In the genomic region with DNA sequence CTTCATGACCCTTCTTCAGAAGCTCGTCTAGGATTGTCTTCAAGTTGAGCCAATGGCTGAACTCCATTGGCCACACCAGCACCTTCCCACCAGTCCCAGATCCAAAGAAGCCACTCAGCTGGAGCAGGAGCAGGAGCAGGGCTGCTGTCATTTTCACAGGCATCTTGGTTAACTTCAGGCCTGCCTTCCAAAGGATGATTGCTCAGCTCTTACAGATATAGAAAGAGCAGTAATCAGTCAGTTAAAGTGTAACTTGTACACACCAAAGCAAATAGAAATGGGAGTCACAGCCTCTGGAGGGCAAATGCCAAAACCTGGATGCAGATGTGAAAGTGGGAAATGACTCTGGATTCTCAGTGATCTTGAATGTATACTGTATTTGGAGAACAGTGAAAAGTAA, we compare ENCODE assay signal across 15 mouse cellular contexts. TPM values are rescaled to one million over a fixed set of nuclear protein-coding genes. Genes with fewer than 3 reads are reported as not detected.
A peak's percentile ranks its signal among the peaks of the same experiment; 100 is the strongest.
DNase-seq lines count a peak whose midpoint lies in the region; ATAC-seq and TF ChIP-seq lines count a peak whose summit lies in the region.
"Had no signal": no experiment of that assay in that cellular context is flagged by ENCODE, and none has a peak within 500 bp of the region (broad histone marks: within the 10 kb centered on the region; RNA-seq: fewer than 3 reads in every experiment).

A gene (minus strand): TSS at position 180 of the 400 bp plus-strand sequence.

- ATAC-seq in intestine, embryonic 15.5 days, result peak; percentile 89
- no peak for ATAC-seq in midbrain, embryonic 11.5 days (ENCODE audit: low FRiP score)

- no peaks in the 10 kb centered on the region for H3K9me3 ChIP-seq in intestine, embryonic 15.5 days
- no peaks in the 10 kb centered on the region for H3K9me3 ChIP-seq in midbrain, embryonic 11.5 days (ENCODE audit: control insufficient read depth, low read length)
- H3K9me3 ChIP-seq: heart, embryonic 13.5 days; hindbrain, embryonic 10.5 days; limb, embryonic 13.5 days; midbrain, embryonic 12.5 days had no signal

- H3K4me2 ChIP-seq in intestine, embryonic 15.5 days (replicated peaks), result peak within 1 kb of the TSS; percentile 22; the same call in 1 of the 2 replicates
- no peak within 1 kb of the TSS for H3K4me2 ChIP-seq in midbrain, embryonic 11.5 days
- H3K4me2 ChIP-seq: heart, embryonic 13.5 days; limb, embryonic 13.5 days; midbrain, embryonic 12.5 days had no signal

- no peaks in the 10 kb centered on the region for H3K36me3 ChIP-seq in intestine, embryonic 15.5 days
- H3K36me3 ChIP-seq in small intestine, adult 2 months (ENCODE audit: control insufficient read depth, insufficient read depth, low read length), result 0 out of 2 replicates have a peak, but pooled peaks cover 2% of the 10 kb centered on the region
- no peaks in the 10 kb centered on the region for H3K36me3 ChIP-seq in midbrain, embryonic 11.5 days (ENCODE audit: control insufficient read depth, insufficient read depth, low read length)
- H3K36me3 ChIP-seq: heart, embryonic 13.5 days; hindbrain, embryonic 10.5 days; limb, embryonic 13.5 days; midbrain, embryonic 12.5 days had no signal

- DNase-seq in kidney, adult 8-10 months, result peak; percentile 15 to 48
- peak; percentile 93 for DNase-seq in large intestine, adult 2 months (ENCODE audit: low read depth, low spot score)
- no peak for DNase-seq in midbrain, embryonic 11.5 days (ENCODE audit: low spot score, missing footprints)
- no peak for DNase-seq in spleen, adult 18-20 months
- DNase-seq in heart, postnatal 4 days, result no peak
- DNase-seq: embryo, embryonic 11 days had no signal

- H3K9ac ChIP-seq in intestine, embryonic 15.5 days, result peak within 1 kb of the TSS; percentile 26; the same call in 1 of the 2 replicates
- H3K9ac ChIP-seq in midbrain, embryonic 11.5 days (ENCODE audit: low read length), result no peak within 1 kb of the TSS
- H3K9ac ChIP-seq: heart, embryonic 13.5 days; limb, embryonic 13.5 days; midbrain, embryonic 12.5 days had no signal

- no peak for TF ChIP-seq CTCF in small intestine, adult 2 months (IDR thresholded peaks at IDR 0.05; ENCODE audit: extremely low read depth, insufficient read length, insufficient replicate concordance, low read depth, low read length)

- peak within 1 kb of the TSS; percentile 38 for H3K4me3 ChIP-seq in intestine, embryonic 15.5 days (replicated peaks)
- H3K4me3 ChIP-seq in small intestine, adult 2 months (ENCODE audit: low read depth, low read length), result peak within 1 kb of the TSS; percentile 61
- H3K4me3 ChIP-seq in midbrain, embryonic 11.5 days (ENCODE audit: low read depth, low read length), result no peak within 1 kb of the TSS
- H3K4me3 ChIP-seq: heart, embryonic 13.5 days; hindbrain, embryonic 10.5 days; limb, embryonic 13.5 days; midbrain, embryonic 12.5 days had no signal

- 34% methylated on average over 1 of the region's 1 CpGs for WGBS in intestine, embryonic 15.5 days
- WGBS in large intestine, adult 2 months, result 18% methylated on average over 1 of the region's 1 CpGs
- WGBS in small intestine, adult 2 months, result 22% methylated on average over 1 of the region's 1 CpGs
- WGBS in midbrain, embryonic 11.5 days, result 81% methylated on average over 1 of the region's 1 CpGs

- peak within 1 kb of the TSS; percentile 48 for H3K27ac ChIP-seq in intestine, embryonic 15.5 days
- peak within 1 kb of the TSS; percentile 82 for H3K27ac ChIP-seq in small intestine, adult 2 months (ENCODE audit: insufficient read depth, low read depth, low read length)
- H3K27ac ChIP-seq in midbrain, embryonic 11.5 days (ENCODE audit: low read depth, low read length), result no peak within 1 kb of the TSS
- H3K27ac ChIP-seq: heart, embryonic 13.5 days; hindbrain, embryonic 10.5 days; limb, embryonic 13.5 days; midbrain, embryonic 12.5 days had no signal

- TF ChIP-seq POLR2A in small intestine, adult 2 months (IDR thresholded peaks at IDR 0.05; ENCODE audit: low read depth, low read length), result peak; percentile 61; the same call in 1 of the 2 replicates

- no peaks in the 10 kb centered on the region for H3K4me1 ChIP-seq in intestine, embryonic 15.5 days (replicated peaks)
- peaks cover 4% of the 10 kb centered on the region; the same call in 1 of the 2 replicates for H3K4me1 ChIP-seq in small intestine, adult 2 months (ENCODE audit: control insufficient read depth, insufficient read depth, insufficient read length, low read length)
- no peaks in the 10 kb centered on the region for H3K4me1 ChIP-seq in midbrain, embryonic 11.5 days (ENCODE audit: control insufficient read depth, insufficient read depth, low read length)
- H3K4me1 ChIP-seq: heart, embryonic 13.5 days; hindbrain, embryonic 10.5 days; limb, embryonic 13.5 days; midbrain, embryonic 12.5 days had no signal

- no peaks in the 10 kb centered on the region for H3K27me3 ChIP-seq in intestine, embryonic 15.5 days (replicated peaks)
- H3K27me3 ChIP-seq in small intestine, adult 2 months (ENCODE audit: control insufficient read depth, insufficient read depth, low read length), result no peaks in the 10 kb centered on the region
- no peaks in the 10 kb centered on the region for H3K27me3 ChIP-seq in midbrain, embryonic 11.5 days (ENCODE audit: control insufficient read depth, insufficient read depth, low read length)
- H3K27me3 ChIP-seq: heart, embryonic 13.5 days; limb, embryonic 13.5 days; midbrain, embryonic 12.5 days had no signal

RNA-seq across cellular contexts. Expression of the gene that starts here (rescaled TPM):
- 142 TPM in 2 replicates for polyA plus RNA-seq in intestine, embryonic 15.5 days (2015; fragmentation: Nextera tagmentation; extraction: Ambion mirVana)
- polyA plus RNA-seq in large intestine, adult 2 months (2012; rRNA removed), result 46.3 and 99.2 TPM in 2 replicates
- polyA plus RNA-seq in small intestine, adult 2 months (2012; rRNA removed), result 27.4 and 36.8 TPM in 2 replicates
- polyA plus RNA-seq in midbrain, embryonic 11.5 days (2014; fragmentation: Nextera tagmentation; extraction: Ambion mirVana), result not detected in 2 replicates
- total RNA-seq in heart, postnatal 4 days (2021), result not detected
- total RNA-seq: left cerebral cortex, adult 18-20 months; MEL had no signal
- polyA plus RNA-seq: gonadal fat pad, adult 2 months; hindbrain, embryonic 10.5 days; limb, embryonic 13.5 days; midbrain, embryonic 12.5 days had no signal

Comparison
In these comparisons a context has a peak if more than half of its experiments do, and no peak if none do; other contexts are left out.
1. RNA of the gene that starts here (polyA plus RNA-seq): 142 TPM in intestine, embryonic 15.5 days, 46.3 to 99.2 TPM in large intestine, adult 2 months and 27.4 to 36.8 TPM in small intestine, adult 2 months; not detected in midbrain, embryonic 11.5 days; every median in the first group is over 10 times any median in the second.
2. DNase-seq: peak in kidney, adult 8-10 months (2 of 2) and large intestine, adult 2 months (single experiment); none in midbrain, embryonic 11.5 days (single experiment), spleen, adult 18-20 months (0 of 2) and heart, postnatal 4 days (single experiment).